Mouse (Mus musculus) liver, adult 2 months (tissue): ENCODE data around the gene Exosc5.

Experiments
- CTCF ChIP-seq: fragments of 200-500 bp; IDR thresholded peaks from 2 replicates; pipeline ENCODE4 v1.5.1; 2011; ENCODE audit warnings: low read depth, low read length, control low read depth
- POLR2A ChIP-seq: fragments of 200-500 bp; IDR thresholded peaks from 2 replicates; pipeline ENCODE4 v1.6.1; 2011; ENCODE audit warnings: low read length, control low read depth; ENCODE audit not compliant: insufficient read depth; ENCODE audit errors: extremely low read depth

DNA sequence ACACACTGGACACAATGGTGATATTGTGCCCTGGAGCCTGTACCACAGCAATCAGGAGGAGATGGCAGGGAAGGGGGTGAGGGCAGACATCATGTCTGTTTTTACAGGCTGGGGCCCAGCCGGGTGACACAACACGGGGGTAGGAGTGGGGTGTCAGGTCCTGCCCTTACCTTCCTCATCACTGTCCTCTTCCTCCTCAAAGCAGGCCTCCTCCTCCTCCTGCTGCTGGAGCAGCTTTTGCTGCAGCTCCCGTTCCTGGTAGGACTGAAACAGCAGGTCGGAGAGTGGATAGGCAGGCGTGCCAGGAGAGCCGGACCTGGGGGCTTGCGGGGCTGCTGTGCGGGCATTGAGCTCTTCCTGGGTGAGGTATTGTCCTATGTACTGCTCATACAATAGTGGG lies 55.6 kb downstream of the Exosc5 start:
- TF ChIP-seq POLR2A (no peak), CTCF (no peak)
